In the genomic region with DNA sequence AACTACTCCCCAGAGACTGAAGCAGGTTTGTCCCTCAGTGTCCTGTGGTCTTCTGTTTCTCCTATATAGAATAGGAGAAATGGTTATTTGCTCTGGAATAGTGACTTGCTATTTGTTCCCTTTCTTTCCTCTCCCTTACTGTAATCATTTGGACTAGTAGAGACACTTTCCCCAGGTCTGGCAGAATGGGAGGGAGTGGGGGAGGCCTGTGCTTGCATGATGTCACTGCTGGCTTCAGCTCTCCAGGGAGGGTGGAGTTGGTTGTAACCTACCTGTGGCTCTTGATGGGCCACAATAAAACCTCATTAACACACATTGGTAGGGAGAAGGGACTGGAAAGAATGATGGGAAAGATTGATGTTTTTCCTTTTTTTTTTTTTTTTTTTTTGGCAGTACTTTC, we compare ENCODE assay signal across 11 mouse cellular contexts. TPM values are rescaled to one million over a fixed set of nuclear protein-coding genes. Genes with fewer than 3 reads are reported as not detected.
DNase-seq lines count a peak whose midpoint lies in the region; ATAC-seq and TF ChIP-seq lines count a peak whose summit lies in the region.
"Had no signal": no experiment of that assay in that cellular context is flagged by ENCODE, and none has a peak within 500 bp of the region (broad histone marks: within the 10 kb centered on the region; RNA-seq: fewer than 3 reads in every experiment).

No protein-coding gene starts in this region.

- no peak for ATAC-seq in forebrain, embryonic 14.5 days
- no peak for ATAC-seq in forebrain, postnatal 0 days
- no peak for ATAC-seq in lung, embryonic 15.5 days (ENCODE audit: borderline replicate concordance, extremely low read depth, low FRiP score, low TSS enrichment)
- ATAC-seq in intestine, embryonic 16.5 days, result no peak
- no peak for ATAC-seq in stomach, embryonic 16.5 days (ENCODE audit: insufficient read depth, low FRiP score)
- ATAC-seq: midbrain, embryonic 16.5 days had no signal

- no peak overlapping the region for H3K4me3 ChIP-seq in forebrain, embryonic 14.5 days (ENCODE audit: low read depth, low read length)
- H3K4me3 ChIP-seq in forebrain, postnatal 0 days (ENCODE audit: low read depth, low read length), result no peak overlapping the region
- H3K4me3 ChIP-seq in lung, embryonic 15.5 days, result peak overlapping the region; percentile 88; the same call in 1 of the 2 replicates
- no peak overlapping the region for H3K4me3 ChIP-seq in intestine, embryonic 16.5 days (ENCODE audit: low read length)
- peak overlapping the region; percentile 90 for H3K4me3 ChIP-seq in stomach, embryonic 16.5 days (replicated peaks; ENCODE audit: low read length)

- peaks cover 3% of the 10 kb centered on the region; the same call in 1 of the 2 replicates for H3K4me1 ChIP-seq in forebrain, embryonic 14.5 days (ENCODE audit: control insufficient read depth, insufficient read depth, low read length)
- H3K4me1 ChIP-seq in forebrain, postnatal 0 days (ENCODE audit: insufficient read depth), result peaks cover 4% of the 10 kb centered on the region; the same call in 1 of the 2 replicates
- H3K4me1 ChIP-seq in lung, embryonic 15.5 days, result peaks cover 36% of the 10 kb centered on the region
- H3K4me1 ChIP-seq in intestine, embryonic 16.5 days (ENCODE audit: control insufficient read depth, insufficient read depth, low read length), result peaks cover 27% of the 10 kb centered on the region
- peaks cover 22% of the 10 kb centered on the region for H3K4me1 ChIP-seq in stomach, embryonic 16.5 days (ENCODE audit: control insufficient read depth, insufficient read depth, low read length)

- peak overlapping the region; percentile 92; the same call in 1 of the 2 replicates for H3K4me2 ChIP-seq in forebrain, embryonic 14.5 days (ENCODE audit: low read length)
- no peak overlapping the region for H3K4me2 ChIP-seq in forebrain, postnatal 0 days (ENCODE audit: low read depth)
- H3K4me2 ChIP-seq in lung, embryonic 15.5 days, result peak overlapping the region; percentile 90
- H3K4me2 ChIP-seq in intestine, embryonic 16.5 days (ENCODE audit: low read depth, low read length), result peak overlapping the region; percentile 30; the same call in 1 of the 2 replicates
- peak overlapping the region; percentile 71 for H3K4me2 ChIP-seq in stomach, embryonic 16.5 days (ENCODE audit: low read depth, low read length)

- H3K9ac ChIP-seq in forebrain, embryonic 14.5 days (ENCODE audit: low read length), result no peak overlapping the region
- no peak overlapping the region for H3K9ac ChIP-seq in forebrain, postnatal 0 days
- H3K9ac ChIP-seq in lung, embryonic 15.5 days, result no peak overlapping the region
- H3K9ac ChIP-seq in intestine, embryonic 16.5 days (ENCODE audit: low read depth, low read length), result no peak overlapping the region
- H3K9ac ChIP-seq in stomach, embryonic 16.5 days (ENCODE audit: low read length), result peak overlapping the region; percentile 58

- H3K27ac ChIP-seq in forebrain, embryonic 14.5 days (ENCODE audit: low read depth, low read length), result no peak overlapping the region
- no peak overlapping the region for H3K27ac ChIP-seq in forebrain, postnatal 0 days (ENCODE audit: low read depth, low read length)
- H3K27ac ChIP-seq in lung, embryonic 15.5 days, result 0 out of 2 replicates have a peak overlapping the region, but pooled peaks have one; percentile 29
- no peak overlapping the region for H3K27ac ChIP-seq in intestine, embryonic 16.5 days (ENCODE audit: low read length)
- H3K27ac ChIP-seq in stomach, embryonic 16.5 days (ENCODE audit: low read length), result peak overlapping the region; percentile 91

- H3K9me3 ChIP-seq in forebrain, embryonic 14.5 days (replicated peaks; ENCODE audit: control insufficient read depth, low read length), result no peaks in the 10 kb centered on the region
- H3K9me3 ChIP-seq in forebrain, postnatal 0 days (ENCODE audit: low read length), result no peaks in the 10 kb centered on the region
- H3K9me3 ChIP-seq in lung, embryonic 15.5 days, result no peaks in the 10 kb centered on the region
- H3K9me3 ChIP-seq in intestine, embryonic 16.5 days (ENCODE audit: control insufficient read depth, low read length), result no peaks in the 10 kb centered on the region
- no peaks in the 10 kb centered on the region for H3K9me3 ChIP-seq in stomach, embryonic 16.5 days (replicated peaks; ENCODE audit: control insufficient read depth, low read length)

- H3K27me3 ChIP-seq in forebrain, embryonic 14.5 days (replicated peaks; ENCODE audit: control insufficient read depth, insufficient read depth, low read length), result no peaks in the 10 kb centered on the region
- no peaks in the 10 kb centered on the region for H3K27me3 ChIP-seq in forebrain, postnatal 0 days (ENCODE audit: insufficient read depth, low read length)
- H3K27me3 ChIP-seq in lung, embryonic 15.5 days, result no peaks in the 10 kb centered on the region
- H3K27me3 ChIP-seq in intestine, embryonic 16.5 days (replicated peaks; ENCODE audit: control insufficient read depth, insufficient read depth, low read length), result no peaks in the 10 kb centered on the region
- no peaks in the 10 kb centered on the region for H3K27me3 ChIP-seq in stomach, embryonic 16.5 days (ENCODE audit: control insufficient read depth, insufficient read depth, low read length)

- no peaks in the 10 kb centered on the region for H3K36me3 ChIP-seq in forebrain, embryonic 14.5 days (ENCODE audit: control insufficient read depth, insufficient read depth, low read length)
- H3K36me3 ChIP-seq in forebrain, postnatal 0 days (ENCODE audit: insufficient read depth), result no peaks in the 10 kb centered on the region
- no peaks in the 10 kb centered on the region for H3K36me3 ChIP-seq in lung, embryonic 15.5 days
- no peaks in the 10 kb centered on the region for H3K36me3 ChIP-seq in intestine, embryonic 16.5 days (ENCODE audit: control insufficient read depth, insufficient read depth, low read length)
- H3K36me3 ChIP-seq in stomach, embryonic 16.5 days (ENCODE audit: control insufficient read depth, insufficient read depth, low read length), result no peaks in the 10 kb centered on the region

- no peak for DNase-seq in forebrain, embryonic 14.5 days (ENCODE audit: low spot score)
- no peak for DNase-seq in forebrain, postnatal 0 days
- no peak for DNase-seq in lung, postnatal 14 days
- DNase-seq in retina, postnatal 1 day, result no peak
- DNase-seq in gastrocnemius, adult 8-10 months (ENCODE audit: low spot score in 2 of 2), result no peak
- DNase-seq: cerebellum, adult 8-10 months; right cerebral cortex, postnatal 25 days had no signal

- TF ChIP-seq CTCF in forebrain, postnatal 0 days (IDR thresholded peaks at IDR 0.05; ENCODE audit: low read depth), result no peak

RNA-seq across cellular contexts. Expression of a gene that starts 3.1 kb away (rescaled TPM):
- 21.3 and 24.8 TPM in 2 replicates for polyA plus RNA-seq in forebrain, embryonic 14.5 days (2014; fragmentation: Nextera tagmentation; extraction: Ambion mirVana)
- 12.4 and 19.4 TPM in 2 replicates for total RNA-seq in forebrain, postnatal 0 days (2014; rRNA removed)
- polyA plus RNA-seq in forebrain, postnatal 0 days (2015; fragmentation: Nextera tagmentation; extraction: Ambion mirVana), result 15.2 and 17.7 TPM in 2 replicates
- polyA plus RNA-seq in lung, embryonic 15.5 days (2015; fragmentation: Nextera tagmentation; extraction: Ambion mirVana), result 139 and 142 TPM in 2 replicates
- 102 and 109 TPM in 2 replicates for polyA plus RNA-seq in intestine, embryonic 16.5 days (2015; fragmentation: Nextera tagmentation; extraction: Ambion mirVana)
- 181 and 205 TPM in 2 replicates for polyA plus RNA-seq in stomach, embryonic 16.5 days (2015; fragmentation: Nextera tagmentation; extraction: Ambion mirVana)
- 1 to 10 TPM in 3 of 4 experiments, under 1 TPM in 1; 0.82 to 3.1 (median 2.1) TPM for total RNA-seq in gastrocnemius, adult 8-10 months (2022)

Comparison
In these comparisons a context has a peak if more than half of its experiments do, and no peak if none do; other contexts are left out.
1. H3K27ac ChIP-seq: peak in lung, embryonic 15.5 days (single experiment) and stomach, embryonic 16.5 days (single experiment); none in forebrain, embryonic 14.5 days (single experiment), forebrain, postnatal 0 days (single experiment) and intestine, embryonic 16.5 days (single experiment).
2. H3K4me3 ChIP-seq: peak in lung, embryonic 15.5 days (single experiment) and stomach, embryonic 16.5 days (single experiment); none in forebrain, embryonic 14.5 days (single experiment), forebrain, postnatal 0 days (single experiment) and intestine, embryonic 16.5 days (single experiment).